Mouse (Mus musculus): ENCODE data around the gene Btbd9.

GRCm38 (mm10) chr17:30412991-30413390, 163.3 kb downstream of the Btbd9 start:
- TF ChIP-seq MAFK (IDR thresholded peaks at IDR 0.05; ENCODE audit: borderline replicate concordance, low read depth, low read length) (no peak), MYC (IDR thresholded peaks at IDR 0.05; ENCODE audit: low read depth, low read length) (no peak), NELFE (IDR thresholded peaks at IDR 0.05; ENCODE audit: low read depth, low read length) (no peak)

Measured in MEL (cell line).